Mouse (Mus musculus) cortical plate, adult 2 months (tissue): ENCODE measurements around the gene Serpina3c.

Source experiments
- CTCF ChIP-seq: fragments of 200-500 bp; IDR thresholded peaks from 2 replicates; pipeline ENCODE4 v1.5.1; 2011; ENCODE audit warnings: mild to moderate bottlenecking, control low read depth, low read length; ENCODE audit not compliant: insufficient read depth; ENCODE audit errors: extremely low read depth
- POLR2A ChIP-seq: fragments of 200-500 bp; IDR thresholded peaks from 2 replicates; pipeline ENCODE4 v1.6.1; 2011; ENCODE audit warnings: mild to moderate bottlenecking, low read length, control low read depth; ENCODE audit not compliant: insufficient read depth; ENCODE audit errors: extremely low read depth

DNA sequence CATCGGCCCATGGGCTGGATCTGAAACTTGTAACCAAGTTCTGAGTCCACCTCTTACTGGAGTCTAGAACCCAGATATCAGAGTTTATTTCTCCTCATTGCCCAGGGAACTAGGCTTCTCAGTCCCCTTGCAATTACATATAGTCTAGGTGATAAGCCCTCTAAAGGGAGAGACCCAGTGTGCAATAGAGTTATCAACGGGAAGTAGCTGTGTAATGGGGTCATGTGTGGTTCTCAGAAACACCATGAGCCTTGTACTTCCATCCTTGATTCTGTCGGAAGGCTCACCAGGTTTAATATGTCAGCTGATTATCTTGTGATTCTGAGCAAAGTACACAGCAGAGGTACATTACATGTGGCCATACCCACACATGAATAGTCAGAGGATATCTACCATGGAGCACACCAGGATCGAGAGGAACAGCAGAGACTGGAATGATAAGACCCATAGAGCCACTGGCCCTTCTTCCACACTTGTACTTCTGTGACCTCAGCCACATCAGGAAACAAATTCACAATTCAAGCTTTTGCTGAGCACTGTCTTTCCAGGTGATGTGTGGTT is 13.0 kb downstream of the Serpina3c start:
- TF ChIP-seq CTCF (no peak), POLR2A (no peak)
